Mouse (Mus musculus): ENCODE data around the gene Sag. TPM values are rescaled to one million over a fixed set of nuclear protein-coding genes. Genes with fewer than 3 reads are reported as not detected.

Gene Sag
- under 1 TPM; 0.14 to 0.63 (median 0.25) TPM for total RNA-seq (2022)

GRCm38 (mm10) chr1:87803576-87803975, at the start of gene Sag:
Sag (plus strand) TSS chr1:87803680.
- no peak for DNase-seq (ENCODE audit: low spot score)

GRCm38 (mm10) chr1:87755641-87756470, 47.6 kb upstream of the Sag start, which contains the start of gene Atg16l1:
Atg16l1 (plus strand) TSS chr1:87755870.
- DNase-seq (ENCODE audit: low spot score), result peak; percentile 97

GRCm38 (mm10) chr1:87763821-87764220, 39.7 kb upstream of the Sag start:
- DNase-seq (ENCODE audit: low spot score), result no peak

- DNase-seq (ENCODE audit: low spot score), result no peak
These were observed 37.7 kb upstream of the Sag start for GRCm38 (mm10) chr1:87765741-87766140.

- DNase-seq (ENCODE audit: low spot score), result no peak
These were observed 37.2 kb upstream of the Sag start for GRCm38 (mm10) chr1:87766233-87766632.

GRCm38 (mm10) chr1:87769263-87769662, 34.2 kb upstream of the Sag start:
- DNase-seq (ENCODE audit: low spot score), result no peak

GRCm38 (mm10) chr1:87770486-87770885, 33.0 kb upstream of the Sag start:
- DNase-seq (ENCODE audit: low spot score), result no peak

- DNase-seq (ENCODE audit: low spot score), result no peak
These were observed 31.8 kb upstream of the Sag start for GRCm38 (mm10) chr1:87771724-87772123.

- no peak for DNase-seq (ENCODE audit: low spot score)
These were observed 30.1 kb upstream of the Sag start for GRCm38 (mm10) chr1:87773336-87773735.

- no peak for DNase-seq (ENCODE audit: low spot score)
These were observed 28.6 kb upstream of the Sag start for GRCm38 (mm10) chr1:87774845-87775244.

GRCm38 (mm10) chr1:87779204-87779785, 24.2 kb upstream of the Sag start:
- no peak for DNase-seq (ENCODE audit: low spot score)

GRCm38 (mm10) chr1:87785703-87786102, 17.8 kb upstream of the Sag start:
- DNase-seq (ENCODE audit: low spot score), result peak; percentile 31

GRCm38 (mm10) chr1:87786251-87786650, 17.2 kb upstream of the Sag start:
- peak; percentile 11 for DNase-seq (ENCODE audit: low spot score)

- no peak for DNase-seq (ENCODE audit: low spot score)
These were observed 13.8 kb upstream of the Sag start for GRCm38 (mm10) chr1:87789665-87790064.

GRCm38 (mm10) chr1:87792438-87793137, 10.9 kb upstream of the Sag start:
- DNase-seq (ENCODE audit: low spot score), result no peak

- DNase-seq (ENCODE audit: low spot score), result no peak
These were observed 10.4 kb upstream of the Sag start for GRCm38 (mm10) chr1:87793138-87793449.

- no peak for DNase-seq (ENCODE audit: low spot score)
These were observed 5.8 kb upstream of the Sag start for GRCm38 (mm10) chr1:87797702-87798101.

GRCm38 (mm10) chr1:87798306-87798705, 5.2 kb upstream of the Sag start:
- DNase-seq (ENCODE audit: low spot score), result no peak

GRCm38 (mm10) chr1:87807751-87808150, 4.3 kb downstream of the Sag start:
- no peak for DNase-seq (ENCODE audit: low spot score)

- no peak for DNase-seq (ENCODE audit: low spot score)
These were observed 7.9 kb downstream of the Sag start for GRCm38 (mm10) chr1:87811391-87811790.

GRCm38 (mm10) chr1:87812061-87812460, 8.6 kb downstream of the Sag start:
- no peak for DNase-seq (ENCODE audit: low spot score)

- no peak for DNase-seq (ENCODE audit: low spot score)
These were observed 9.7 kb downstream of the Sag start for GRCm38 (mm10) chr1:87813155-87813554.

- DNase-seq (ENCODE audit: low spot score), result no peak
These were observed 10.2 kb downstream of the Sag start for GRCm38 (mm10) chr1:87813681-87814080.
